Mouse (Mus musculus) heart, embryonic 12.5 days (tissue): ENCODE results near the gene Susd4. TPM values are rescaled to one million over a fixed set of nuclear protein-coding genes. Genes with fewer than 3 reads are reported as not detected.

Source experiments
- ATAC-seq: fragments of 200-750 bp; cut with Nextera tagmentation; 2 replicates; pipeline ENCODE4 v1.8.0; 2017; ENCODE audit warnings: moderate TSS enrichment, moderate library complexity; ENCODE audit not compliant: insufficient number of reproducible peaks, low FRiP score
- H3K27ac ChIP-seq: fragments of 300-500 bp; sonication (generic); 2 replicates; pipeline ENCODE4 v1.5.1; 2016; ENCODE audit warnings: mild to moderate bottlenecking, moderate library complexity; ENCODE audit not compliant: poor library complexity, severe bottlenecking
- H3K27me3 ChIP-seq: fragments of 300-500 bp; sonication (generic); replicated peaks from 2 replicates; pipeline ENCODE4 v1.6.1; 2016; ENCODE audit warnings: mild to moderate bottlenecking, moderate library complexity
- H3K36me3 ChIP-seq: fragments of 300-500 bp; sonication (generic); 2 replicates; pipeline ENCODE4 v1.6.1; 2016; ENCODE audit warnings: mild to moderate bottlenecking, moderate library complexity
- H3K4me1 ChIP-seq: fragments of 300-500 bp; sonication (generic); replicated peaks from 2 replicates; pipeline ENCODE4 v1.6.1; 2016; ENCODE audit warnings: mild to moderate bottlenecking
- H3K4me2 ChIP-seq: fragments of 300-500 bp; sonication (generic); 2 replicates; pipeline ENCODE4 v1.6.1; 2016; ENCODE audit warnings: mild to moderate bottlenecking, moderate library complexity
- H3K4me3 ChIP-seq: fragments of 300-500 bp; sonication (generic); 2 replicates; pipeline ENCODE4 v1.5.1; 2016; ENCODE audit warnings: mild to moderate bottlenecking
- H3K9ac ChIP-seq: fragments of 300-500 bp; sonication (generic); 2 replicates; pipeline ENCODE4 v1.6.1; 2016; ENCODE audit warnings: mild to moderate bottlenecking, moderate library complexity
- H3K9me3 ChIP-seq: fragments of 300-500 bp; sonication (generic); replicated peaks from 2 replicates; pipeline ENCODE4 v1.6.1; 2016; ENCODE audit warnings: mild to moderate bottlenecking, moderate library complexity
- WGBS: fragments of 180-500 bp; shearing (Covaris S2); methylation state at CpG from one replicate; pipeline ENCODE4 v1.1.7; 2016; 5-methylcytosine and 5-hydroxymethylcytosine counted together
- polyA plus RNA-seq: library from polyadenylated mRNA; unstranded; fragments of >200 nt; fragmentation: Nextera tagmentation; extraction: Ambion mirVana; gene quantifications from 2 replicates; pipeline ENCODE4 v1.2.1, GENCODE M21; 2016

Susd4 gene
- polyA plus RNA-seq, 1 experiment from 2014 or later, result 4.7 TPM

DNA sequence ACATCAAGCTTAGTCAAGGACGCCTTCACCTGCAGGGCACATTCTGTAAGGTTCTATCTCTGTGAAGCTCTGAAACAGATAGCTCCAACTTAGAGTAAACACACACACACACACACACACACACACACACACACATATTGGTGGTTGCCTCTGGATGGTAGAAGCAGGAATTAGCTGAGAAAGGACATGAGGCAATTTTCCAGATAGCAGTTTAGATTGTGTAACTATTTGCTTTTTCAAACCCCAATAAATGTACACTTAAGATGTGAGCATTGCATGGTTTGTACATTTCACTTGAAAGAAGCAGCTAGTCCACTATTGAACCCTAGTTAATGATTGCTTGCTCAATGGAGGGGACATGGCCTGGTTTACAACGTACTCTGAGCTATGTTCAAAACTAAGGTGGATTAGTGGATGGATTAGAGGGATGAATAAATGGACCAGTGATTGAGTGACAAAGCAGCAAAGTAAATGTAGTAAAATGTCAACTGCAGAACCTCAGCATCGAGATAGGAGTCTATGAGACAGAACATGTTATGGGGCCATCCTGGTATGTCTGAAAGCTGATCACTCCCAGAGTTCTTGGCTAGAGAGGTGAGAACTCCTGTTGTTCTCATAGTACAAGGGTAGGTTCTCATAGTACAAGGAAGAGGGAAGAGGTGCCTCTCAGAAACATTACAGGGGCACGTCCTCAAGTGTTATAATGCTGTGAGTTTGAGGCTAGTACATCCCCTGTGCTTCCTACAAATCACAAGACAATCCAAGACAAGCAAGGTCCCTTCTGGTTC, 150.7 kb downstream of the Susd4 start:
- Histone ChIP-seq H3K4me2 (no peak overlapping the region), H3K27me3 (no peaks in the 10 kb centered on the region), H3K9ac (no peak overlapping the region), H3K4me1 (peaks cover 12% of the 10 kb centered on the region), H3K9me3 (peaks cover 6% of the 10 kb centered on the region), H3K4me3 (no peak overlapping the region), H3K27ac (no peak overlapping the region), H3K36me3 (no peaks in the 10 kb centered on the region)
- no peak for ATAC-seq
- 85% methylated on average over 4 of the region's 4 CpGs for WGBS

DNA sequence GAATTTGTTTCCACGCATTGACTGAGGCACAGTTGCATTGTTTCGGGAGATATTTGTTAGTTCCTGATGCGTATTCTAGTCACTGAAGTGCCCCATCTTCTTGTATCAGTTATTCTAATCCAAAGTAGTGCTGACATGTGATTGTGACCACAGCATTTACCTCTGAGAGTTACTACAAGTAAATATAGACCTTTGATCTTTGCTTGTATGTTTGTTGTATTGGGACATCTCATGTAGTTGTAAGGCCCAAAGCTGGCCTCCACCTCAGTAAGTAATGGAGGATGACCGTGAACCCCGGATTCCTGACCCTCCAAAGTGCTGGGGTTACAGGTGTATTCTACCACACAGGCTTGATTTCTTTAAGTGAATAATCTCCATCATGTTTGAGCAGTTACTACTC, 152.5 kb downstream of the Susd4 start:
- no peak overlapping the region for H3K9ac ChIP-seq
- no peaks in the 10 kb centered on the region for H3K36me3 ChIP-seq
- peaks cover 6% of the 10 kb centered on the region; the same call in 1 of the 2 replicates for H3K4me1 ChIP-seq
- no peak for ATAC-seq
- H3K9me3 ChIP-seq, result peaks cover 6% of the 10 kb centered on the region
- H3K27me3 ChIP-seq, result no peaks in the 10 kb centered on the region
- no peak overlapping the region for H3K4me2 ChIP-seq
- WGBS, result 88% methylated on average over 5 of the region's 5 CpGs
- no peak overlapping the region for H3K4me3 ChIP-seq
- H3K27ac ChIP-seq, result no peak overlapping the region

DNA sequence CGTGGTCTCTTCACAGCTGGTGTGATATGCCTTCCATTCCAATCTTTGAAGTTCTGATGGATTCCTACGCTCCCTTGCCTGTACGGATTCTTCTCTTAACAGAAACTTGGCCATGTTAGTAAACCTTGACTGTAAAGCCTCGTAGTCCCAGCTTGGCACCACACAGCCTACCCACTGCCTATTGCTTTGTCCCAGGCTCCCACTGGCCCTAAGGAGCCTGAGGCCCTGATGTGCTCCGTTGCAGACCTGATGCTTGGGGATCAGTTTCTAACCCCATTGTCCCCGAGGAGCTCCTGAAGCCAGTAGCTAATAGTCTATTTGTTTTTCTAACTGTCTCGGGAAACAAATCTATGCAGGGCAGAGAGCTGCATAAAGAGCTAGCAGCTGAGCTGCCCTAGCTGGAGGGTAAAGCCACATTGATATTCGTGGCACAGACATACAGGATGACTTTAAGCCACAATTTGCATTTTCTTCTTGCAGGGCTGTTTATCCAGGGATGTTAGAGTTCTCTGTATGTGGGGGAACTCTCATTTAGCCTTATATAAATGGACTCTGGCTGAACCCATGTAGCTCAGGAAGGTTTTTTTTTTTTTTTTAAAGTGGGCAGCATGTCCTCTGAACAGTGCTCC, 155.2 kb downstream of the Susd4 start:
- no peaks in the 10 kb centered on the region for H3K27me3 ChIP-seq
- no peak overlapping the region for H3K9ac ChIP-seq
- ATAC-seq, result no peak
- H3K27ac ChIP-seq, result no peak overlapping the region
- no peak overlapping the region for H3K4me2 ChIP-seq
- H3K4me3 ChIP-seq, result no peak overlapping the region
- H3K36me3 ChIP-seq, result no peaks in the 10 kb centered on the region
- peaks cover 6% of the 10 kb centered on the region; the same call in 1 of the 2 replicates for H3K4me1 ChIP-seq
- no peaks in the 10 kb centered on the region for H3K9me3 ChIP-seq
- 59% methylated on average over 8 of the region's 8 CpGs for WGBS

DNA sequence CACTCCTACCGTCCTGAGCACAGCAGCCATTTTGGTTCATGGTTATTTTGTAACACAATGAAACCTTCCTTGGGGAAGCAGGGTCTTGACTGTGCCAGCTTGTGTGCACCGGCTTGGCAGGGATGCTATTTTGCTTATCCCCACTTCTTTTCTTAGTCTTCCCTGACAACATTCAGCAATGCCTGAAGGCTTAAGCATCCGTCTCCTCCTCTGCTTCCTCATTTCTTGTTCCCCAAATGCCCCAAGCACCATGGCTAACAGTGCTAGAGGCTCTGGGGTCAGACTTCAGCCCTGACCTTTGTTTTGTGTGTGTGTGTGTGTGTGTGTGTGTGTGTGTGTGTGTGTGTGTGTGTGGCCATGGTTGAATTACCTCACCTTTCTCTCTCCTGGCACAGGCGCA, 159.2 kb downstream of the Susd4 start:
- peaks cover 14% of the 10 kb centered on the region for H3K4me1 ChIP-seq
- H3K27ac ChIP-seq, result no peak overlapping the region
- H3K4me2 ChIP-seq, result no peak overlapping the region
- 0 out of 2 replicates have a peak, but pooled peaks cover 3% of the 10 kb centered on the region for H3K27me3 ChIP-seq
- no peak overlapping the region for H3K4me3 ChIP-seq
- H3K9ac ChIP-seq, result no peak overlapping the region
- no peaks in the 10 kb centered on the region for H3K9me3 ChIP-seq
- 76% methylated on average over 4 of the region's 4 CpGs for WGBS
- no peak for ATAC-seq
- no peaks in the 10 kb centered on the region for H3K36me3 ChIP-seq

DNA sequence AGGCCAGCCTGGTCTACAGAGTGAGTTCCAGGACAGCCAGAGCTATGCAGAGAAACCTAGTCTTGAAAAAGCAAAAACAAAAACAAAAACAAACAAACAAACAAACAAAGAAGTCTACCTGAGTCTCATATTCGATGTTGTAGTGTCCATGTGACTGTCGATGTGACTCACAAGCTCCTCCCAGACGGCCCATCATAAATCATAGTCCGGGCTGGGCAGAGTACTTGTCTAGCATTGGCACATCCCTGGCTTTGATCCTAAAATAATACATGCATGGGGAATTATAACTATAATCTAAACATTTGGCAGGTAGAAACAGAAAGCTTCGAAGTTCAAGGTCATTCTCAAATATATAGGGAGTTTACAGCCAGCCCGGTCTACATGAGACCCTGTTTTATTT, 162.8 kb downstream of the Susd4 start:
- Histone ChIP-seq H3K9ac (no peak overlapping the region), H3K4me2 (no peak overlapping the region), H3K4me1 (peaks cover 8% of the 10 kb centered on the region), H3K9me3 (no peaks in the 10 kb centered on the region), H3K27ac (no peak overlapping the region), H3K36me3 (no peaks in the 10 kb centered on the region), H3K4me3 (no peak overlapping the region), H3K27me3 (0 out of 2 replicates have a peak, but pooled peaks cover 3% of the 10 kb centered on the region)
- no peak for ATAC-seq
- 87% methylated on average over 6 of the region's 6 CpGs for WGBS

DNA sequence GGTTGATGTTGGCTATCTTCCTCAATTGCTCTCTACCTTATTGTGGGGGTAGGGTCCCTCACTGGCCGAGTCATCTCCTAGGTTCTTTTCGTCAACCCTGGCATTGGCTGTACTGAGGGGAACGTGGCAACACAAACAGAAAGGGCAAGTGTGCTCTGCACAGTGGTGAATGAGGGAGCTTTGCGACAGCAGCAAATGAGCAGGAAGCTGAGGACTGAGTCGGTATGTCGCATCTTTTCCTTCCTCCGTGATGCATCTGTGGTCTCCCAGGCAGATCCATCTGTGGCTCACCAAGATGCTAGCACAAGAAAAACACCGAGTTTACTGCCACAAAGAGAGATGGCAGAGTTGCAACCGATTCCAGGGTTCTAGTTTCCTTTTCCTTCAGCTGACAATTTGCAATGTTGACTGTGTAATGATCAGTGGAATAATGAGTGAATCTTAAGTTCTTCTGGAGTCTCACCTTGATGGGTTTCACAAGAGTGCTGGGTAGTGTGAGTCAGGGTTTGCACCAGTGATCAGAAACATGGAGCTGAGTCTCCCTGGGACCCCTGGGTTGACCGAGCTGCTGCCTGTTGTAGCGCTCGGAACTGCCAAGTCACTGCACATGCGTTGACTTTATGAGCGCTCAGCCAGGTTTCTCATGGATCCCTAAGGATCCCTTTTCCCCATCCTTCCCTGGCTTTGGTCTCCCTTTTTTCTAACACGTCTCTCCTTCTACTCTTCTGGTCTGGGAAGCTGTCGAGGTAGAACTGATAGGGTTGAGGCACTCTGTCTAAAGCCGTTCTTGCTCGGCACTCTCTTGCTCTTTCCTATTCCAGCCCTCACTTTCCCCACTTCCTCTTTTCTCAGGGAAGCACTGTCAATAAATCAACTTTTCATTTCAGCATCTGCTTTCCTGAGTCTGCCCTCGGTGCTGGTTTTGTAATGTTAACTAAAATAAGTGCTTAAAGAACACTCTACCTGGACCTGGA, 164.5 kb downstream of the Susd4 start:
- Histone ChIP-seq H3K9ac (no peak overlapping the region), H3K9me3 (no peaks in the 10 kb centered on the region), H3K4me1 (peaks cover 8% of the 10 kb centered on the region), H3K27ac (no peak overlapping the region), H3K27me3 (0 out of 2 replicates have a peak, but pooled peaks cover 3% of the 10 kb centered on the region), H3K4me2 (no peak overlapping the region), H3K4me3 (no peak overlapping the region), H3K36me3 (no peaks in the 10 kb centered on the region)
- no peak for ATAC-seq
- WGBS, result 71% methylated on average over 19 of the region's 19 CpGs

DNA sequence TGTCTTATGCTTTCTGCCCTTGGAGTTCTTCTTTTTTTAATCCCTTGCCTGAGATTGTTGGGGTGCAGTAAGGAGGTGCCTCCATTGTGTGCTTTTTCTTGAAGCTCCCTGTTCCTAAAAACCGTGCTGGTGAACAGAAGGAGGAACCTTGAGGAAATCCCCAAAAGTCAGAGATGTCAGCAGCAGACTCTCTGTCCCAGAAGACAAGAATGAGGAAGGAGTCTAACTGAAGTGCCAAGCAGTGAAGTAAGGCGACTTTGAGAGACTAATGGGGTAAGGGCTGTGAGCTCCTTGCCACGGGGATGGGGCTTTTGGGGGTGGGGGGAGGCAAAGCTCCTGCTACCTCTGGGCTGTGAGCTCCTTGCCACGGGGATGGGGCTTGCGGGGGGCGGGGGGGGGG, 171.8 kb downstream of the Susd4 start:
- H3K27me3 ChIP-seq, result no peaks in the 10 kb centered on the region
- no peak for ATAC-seq
- no peak overlapping the region for H3K4me2 ChIP-seq
- H3K27ac ChIP-seq, result no peak overlapping the region
- no peaks in the 10 kb centered on the region for H3K9me3 ChIP-seq
- no peaks in the 10 kb centered on the region for H3K36me3 ChIP-seq
- 39% methylated on average over 6 of the region's 6 CpGs for WGBS
- no peak overlapping the region for H3K4me3 ChIP-seq
- H3K9ac ChIP-seq, result no peak overlapping the region
- H3K4me1 ChIP-seq, result no peaks in the 10 kb centered on the region

DNA sequence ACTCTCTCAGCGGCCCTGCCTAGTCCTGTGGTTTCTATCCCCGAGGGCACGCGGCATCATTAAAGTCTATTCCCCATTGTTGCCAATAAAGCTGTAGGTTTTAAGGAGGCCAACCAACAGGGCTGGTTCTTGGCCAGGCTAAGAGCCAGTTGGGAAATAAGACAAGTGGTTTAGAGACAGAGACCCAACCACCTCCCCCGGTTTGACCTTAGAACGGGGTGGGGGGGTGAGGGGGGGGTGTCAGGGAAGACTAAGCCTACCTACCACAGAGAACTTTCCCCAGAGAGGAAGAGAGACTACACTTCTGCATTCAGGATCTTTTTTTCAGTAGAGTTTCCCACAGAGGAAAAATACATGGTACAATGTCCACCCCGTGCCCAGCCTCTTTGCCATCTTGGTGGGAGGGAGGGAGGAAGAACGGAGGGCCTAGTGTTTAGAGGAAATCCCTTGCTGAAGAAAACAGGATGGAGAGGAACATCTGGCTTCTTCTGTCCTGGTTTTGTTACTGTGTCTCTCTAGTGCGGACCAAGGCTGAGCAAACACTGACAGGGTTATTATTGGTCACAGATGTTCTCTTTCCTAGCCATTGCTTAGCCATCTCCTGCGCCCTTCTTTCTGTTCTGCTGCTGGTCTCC, 173.9 kb downstream of the Susd4 start:
- Histone ChIP-seq H3K27ac (no peak overlapping the region), H3K36me3 (no peaks in the 10 kb centered on the region), H3K9ac (no peak overlapping the region), H3K4me3 (no peak overlapping the region), H3K9me3 (no peaks in the 10 kb centered on the region), H3K4me2 (no peak overlapping the region), H3K27me3 (no peaks in the 10 kb centered on the region), H3K4me1 (no peaks in the 10 kb centered on the region)
- WGBS, result 78% methylated on average over 10 of the region's 10 CpGs
- ATAC-seq, result no peak

DNA sequence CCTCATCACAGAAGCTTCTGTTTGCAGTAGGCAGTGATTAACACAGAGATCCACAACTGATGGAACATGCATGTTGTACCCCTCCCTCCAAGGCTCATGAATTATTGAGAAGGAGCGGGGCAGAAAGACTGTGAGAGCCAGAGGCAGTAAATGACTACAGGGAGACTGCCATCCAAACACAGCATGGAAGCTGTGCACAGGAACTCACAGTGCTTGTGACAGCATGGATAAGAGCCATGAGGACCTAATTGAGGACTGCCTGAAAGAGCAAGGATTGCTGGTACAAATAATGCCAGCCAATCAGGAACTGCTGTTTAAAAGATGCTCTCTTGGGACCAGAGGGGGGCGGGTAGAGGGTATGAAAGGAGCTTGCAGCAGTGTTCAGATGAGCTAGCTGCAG, 178.3 kb downstream of the Susd4 start:
- WGBS, result 86% methylated on average over 2 of the region's 2 CpGs

DNA sequence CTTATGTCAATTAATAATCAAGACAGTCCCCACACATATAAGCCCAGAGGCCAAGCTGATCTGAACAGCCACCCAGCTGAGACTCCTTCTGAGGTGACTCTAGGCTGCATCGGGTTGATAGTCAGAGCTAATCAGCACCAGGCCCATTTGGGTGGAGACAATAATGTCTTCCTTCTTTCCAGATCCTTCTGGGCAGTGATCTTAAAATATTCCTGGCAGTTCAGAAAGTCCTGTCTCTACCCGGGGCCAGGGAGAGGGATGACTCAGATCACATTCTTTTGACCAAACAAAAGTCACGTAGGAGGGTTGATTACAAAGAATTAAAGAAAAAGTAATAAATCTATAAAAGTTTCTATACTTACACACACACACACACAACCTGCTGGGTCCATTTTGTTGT, 180.3 kb downstream of the Susd4 start:
- H3K27me3 ChIP-seq, result no peaks in the 10 kb centered on the region
- ATAC-seq, result no peak
- H3K9ac ChIP-seq, result no peak overlapping the region
- no peaks in the 10 kb centered on the region for H3K36me3 ChIP-seq
- H3K27ac ChIP-seq, result no peak overlapping the region
- H3K9me3 ChIP-seq, result peaks cover 3% of the 10 kb centered on the region; the same call in 1 of the 2 replicates
- no peak overlapping the region for H3K4me2 ChIP-seq
- H3K4me3 ChIP-seq, result no peak overlapping the region
- WGBS, result 66% methylated on average over 3 of the region's 3 CpGs
- H3K4me1 ChIP-seq, result 0 out of 2 replicates have a peak, but pooled peaks cover 7% of the 10 kb centered on the region

More for the DNA sequence above, 178.3 kb downstream of the Susd4 start:
- Histone ChIP-seq H3K27me3 (no peaks in the 10 kb centered on the region), H3K9ac (no peak overlapping the region), H3K27ac (no peak overlapping the region), H3K4me1 (0 out of 2 replicates have a peak, but pooled peaks cover 7% of the 10 kb centered on the region), H3K4me2 (no peak overlapping the region), H3K36me3 (no peaks in the 10 kb centered on the region), H3K4me3 (no peak overlapping the region), H3K9me3 (peaks cover 3% of the 10 kb centered on the region; the same call in 1 of the 2 replicates)
- ATAC-seq, result no peak
